Mouse (Mus musculus): ENCODE measurements around the gene Dscaml1.
"Not testable (repeated sequence)": the region's sequence is repeated elsewhere in the genome, so short reads cannot be mapped to it uniquely, and the experiment has no call there.

The Dscaml1 gene

GRCm38 (mm10) chr9:45776176-45776575, 349.7 kb downstream of the Dscaml1 start:
- not testable (repeated sequence) for DNase-seq (ENCODE audit: low spot score in 2 of 2)

DNA sequence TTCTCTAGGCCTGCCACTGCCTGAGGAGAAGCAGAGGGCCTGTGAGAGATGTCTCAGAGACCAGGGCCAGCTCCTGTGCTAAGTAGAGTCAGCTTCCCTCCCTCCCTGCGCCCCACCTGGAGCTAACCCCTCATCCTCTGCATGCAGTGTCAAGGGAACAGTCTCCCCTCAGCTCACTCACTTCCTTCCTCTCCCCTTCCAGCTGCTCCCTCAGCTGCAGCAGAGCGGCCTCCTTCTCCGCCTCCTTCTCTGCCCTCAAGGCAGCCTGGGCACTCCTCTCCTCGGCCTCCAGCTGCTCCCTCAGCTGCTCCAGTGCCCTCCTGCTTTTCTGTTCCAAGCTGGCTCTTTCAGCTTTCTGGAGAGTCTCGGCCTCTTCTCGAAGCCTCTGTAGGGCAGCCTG, 352.8 kb downstream of the Dscaml1 start:
- DNase-seq (ENCODE audit: low spot score in 2 of 2) = no peak

DNA sequence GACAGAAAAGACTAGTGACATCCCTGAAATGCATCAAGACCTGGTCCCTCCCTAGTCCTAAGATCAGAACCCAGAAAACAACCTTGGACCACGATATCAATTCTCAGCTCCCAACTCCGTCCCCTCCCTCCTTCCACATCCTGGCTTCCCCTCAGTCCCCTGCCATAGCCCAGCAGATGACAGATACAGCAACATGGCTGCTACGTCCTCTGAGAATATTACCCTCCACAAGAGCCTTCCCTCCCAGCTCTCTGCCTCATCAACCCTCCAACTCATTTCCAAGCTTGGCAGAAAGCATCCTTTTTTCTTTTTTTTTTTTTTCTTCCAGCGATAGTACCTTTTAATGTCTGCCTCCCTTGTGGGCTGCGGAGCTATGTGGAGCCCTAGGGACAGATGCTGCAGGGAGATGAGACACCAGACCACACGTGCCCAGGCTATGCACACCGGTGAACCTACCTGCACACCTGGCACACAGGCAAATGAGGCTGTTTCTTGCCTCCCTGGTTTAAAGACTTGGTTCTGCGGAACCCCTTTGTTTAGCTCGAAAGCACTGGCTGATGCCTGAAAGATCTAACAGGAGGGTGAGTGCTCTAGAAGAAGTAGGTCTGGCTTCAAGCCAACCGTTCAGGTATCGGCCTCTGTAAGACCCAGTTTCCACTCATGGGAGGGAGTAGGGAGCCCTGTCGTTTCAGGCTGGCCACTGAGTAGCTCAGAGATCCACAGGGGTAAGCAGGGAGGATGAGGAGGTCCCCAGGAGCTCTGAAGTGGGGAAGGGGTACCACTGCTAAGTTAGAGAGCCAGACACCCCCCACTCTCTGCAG, 357.0 kb downstream of the Dscaml1 start:
- DNase-seq (ENCODE audit: low spot score in 2 of 2) = no peak

- DNase-seq (ENCODE audit: low spot score in 2 of 2) = no peak
These were observed 360.6 kb downstream of the Dscaml1 start for GRCm38 (mm10) chr9:45787071-45787470.

- DNase-seq (ENCODE audit: low spot score in 2 of 2) = no peak
These were observed 361.1 kb downstream of the Dscaml1 start for GRCm38 (mm10) chr9:45787547-45787946.

GRCm38 (mm10) chr9:45788405-45788804, 362.0 kb downstream of the Dscaml1 start:
- no peak for DNase-seq (ENCODE audit: low spot score in 2 of 2)

DNA sequence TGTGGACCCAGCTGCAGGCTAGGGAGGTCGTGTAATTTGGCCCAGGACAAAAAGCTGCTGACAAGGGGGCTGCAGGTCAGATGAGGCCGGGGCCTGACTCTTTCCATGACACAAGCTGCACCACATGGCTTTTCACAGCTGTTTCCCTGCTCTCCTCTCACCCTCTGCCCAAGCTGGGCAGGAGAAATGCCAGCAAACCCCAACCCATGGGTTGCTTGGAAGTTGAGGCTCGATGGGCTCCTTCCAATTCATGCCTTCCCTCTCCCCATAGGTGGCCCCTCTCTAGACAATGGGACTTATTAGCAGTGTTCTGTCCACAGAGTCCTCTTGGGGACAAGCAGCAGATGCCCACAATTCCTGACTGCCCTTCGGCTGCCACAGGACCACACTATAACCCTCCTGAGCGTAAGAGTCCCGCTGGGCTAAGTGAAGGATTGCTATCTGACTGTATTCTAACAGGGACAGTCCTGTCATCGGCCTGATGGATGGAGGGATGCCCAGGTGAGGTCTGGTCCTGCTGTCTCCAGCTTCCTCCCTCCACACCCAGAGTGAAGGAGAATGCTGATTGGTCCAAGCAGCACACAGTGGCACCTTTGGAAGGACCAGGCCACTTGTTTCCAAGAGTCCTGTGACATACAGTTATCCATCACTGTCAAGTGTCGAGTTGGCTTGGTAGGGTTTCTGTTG, 365.2 kb downstream of the Dscaml1 start:
- DNase-seq (ENCODE audit: low spot score in 2 of 2) = no peak

GRCm38 (mm10) chr9:45792235-45792634, 365.8 kb downstream of the Dscaml1 start:
- no peak for DNase-seq (ENCODE audit: low spot score in 2 of 2)

GRCm38 (mm10) chr9:45793697-45794096, 367.3 kb downstream of the Dscaml1 start:
- DNase-seq (ENCODE audit: low spot score in 2 of 2) = no peak

GRCm38 (mm10) chr9:45795722-45796121, 369.3 kb downstream of the Dscaml1 start:
- no peak for DNase-seq (ENCODE audit: low spot score in 2 of 2)

DNA sequence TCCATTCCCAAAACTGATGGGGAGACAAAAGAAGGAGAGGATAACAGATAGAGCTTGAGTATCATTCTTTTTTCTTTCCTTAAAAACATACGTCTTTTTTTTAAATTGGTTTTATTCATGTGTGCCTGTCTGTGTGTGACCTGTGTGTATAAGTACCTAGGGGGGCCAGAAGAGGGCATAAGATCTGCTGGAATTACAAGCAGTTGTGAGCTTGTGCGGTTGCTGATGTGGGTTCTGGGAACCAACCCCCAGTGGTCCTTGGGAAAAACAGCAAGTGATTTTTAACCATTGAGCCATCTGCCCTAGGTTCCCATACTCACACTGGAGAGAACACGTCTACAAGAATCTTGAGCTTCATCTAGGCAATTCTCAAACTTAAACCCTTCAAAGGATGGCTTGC, 370.8 kb downstream of the Dscaml1 start:
- no peak for DNase-seq (ENCODE audit: low spot score in 2 of 2)

DNA sequence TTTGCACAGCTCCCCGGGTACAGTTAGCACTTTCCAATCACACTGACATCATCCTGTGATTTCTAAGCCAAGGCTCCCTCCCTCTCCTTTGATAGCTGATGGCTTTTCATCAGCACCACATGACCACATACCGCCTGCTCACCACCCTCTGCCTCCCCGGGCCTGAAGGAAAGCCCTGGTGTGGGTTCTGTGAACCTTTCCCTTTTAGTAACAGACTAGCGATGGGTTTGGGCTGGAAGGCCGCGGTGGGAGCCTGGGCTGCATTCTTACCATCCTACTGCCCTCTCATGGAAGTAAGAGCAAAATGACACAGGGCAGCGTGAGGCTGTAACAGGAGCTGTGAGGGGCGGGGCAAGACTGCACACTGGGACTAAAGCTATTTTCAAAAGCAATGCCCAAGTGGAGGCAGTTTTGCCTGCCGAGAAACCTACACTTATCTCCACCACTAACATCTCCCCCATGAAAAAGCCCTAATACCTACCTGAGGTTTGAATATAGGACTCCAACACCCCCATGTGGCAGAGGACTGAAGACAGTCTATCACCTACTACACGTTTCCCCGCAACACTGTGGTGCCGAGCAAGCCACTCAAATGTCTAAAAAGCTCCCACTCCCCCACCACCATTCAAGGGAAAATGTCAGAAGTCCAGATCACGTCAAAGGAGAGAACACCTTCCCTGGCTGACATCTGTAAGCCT, 372.2 kb downstream of the Dscaml1 start:
- no peak for DNase-seq (ENCODE audit: low spot score in 2 of 2)

DNA sequence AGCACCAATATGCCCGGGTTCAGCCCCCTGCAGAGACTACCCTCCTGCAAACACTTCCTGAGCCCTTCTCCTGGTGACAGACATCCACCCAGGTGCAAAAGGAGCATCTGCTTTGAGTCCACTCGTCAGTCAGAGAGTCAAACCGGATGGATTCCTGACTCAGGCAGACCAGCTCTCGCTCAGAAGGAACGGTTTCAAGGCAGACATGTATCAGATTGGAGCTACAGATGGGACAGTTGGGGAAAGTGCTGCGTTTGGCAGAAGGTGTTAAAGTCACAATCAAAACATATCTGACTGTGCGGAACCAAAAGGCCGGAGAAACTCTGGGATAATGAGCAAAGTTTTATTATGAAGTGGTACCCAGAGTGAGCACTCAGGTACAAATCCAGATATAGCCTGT, 373.0 kb downstream of the Dscaml1 start:
- no peak for DNase-seq (ENCODE audit: low spot score in 2 of 2)

Measured in urinary bladder, adult 18-20 months (tissue).